Mouse (Mus musculus) ovary, postnatal 36 days (tissue): ENCODE results near the gene Mmp9.
A peak's percentile ranks its signal among the peaks of the same experiment; 100 is the strongest.

ENCODE experiments used
- DNase-seq: peaks from one replicate; pipeline ENCODE4 v3.0.0; 2022; ENCODE audit warnings: low spot score, mixed read lengths

The Mmp9 gene

DNA sequence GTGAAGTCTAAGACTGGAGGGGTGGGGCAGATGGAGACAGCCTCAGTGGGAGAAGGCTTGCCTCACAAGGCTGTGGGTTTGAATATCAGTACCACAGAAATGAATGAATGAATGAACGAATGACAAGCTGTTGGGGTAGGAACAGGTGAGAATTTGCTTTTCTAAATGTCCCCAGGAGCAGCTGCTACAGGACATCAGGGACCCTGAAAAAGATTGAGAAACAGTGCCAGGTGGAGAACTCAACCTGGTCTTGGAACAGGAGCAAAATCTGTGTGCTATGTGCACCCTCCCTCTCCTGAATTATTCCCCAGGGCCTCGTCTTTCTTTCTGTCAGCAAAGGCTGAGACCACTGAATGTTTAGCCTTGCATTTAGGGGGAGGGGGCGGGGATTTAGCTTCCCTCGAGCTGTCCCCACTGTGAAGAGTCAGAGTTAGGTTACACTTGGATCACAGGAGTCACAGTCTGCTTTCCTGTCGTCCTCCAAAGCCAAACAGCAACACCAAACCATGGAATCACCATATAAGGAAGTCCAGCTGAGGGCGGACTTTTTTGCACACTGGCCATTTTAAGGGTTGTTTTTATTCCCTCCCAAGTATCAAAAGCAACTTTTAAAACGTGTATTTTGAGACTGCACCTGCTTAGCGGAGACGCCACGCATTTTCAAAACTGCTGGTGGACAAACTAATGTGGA, at the start of gene Mmp9:
TSS of gene Mmp9 (plus strand) at position 641 of the 691 bp plus-strand sequence.
- DNase-seq: no peak

GRCm38 (mm10) chr2:164891056-164891834, 49.3 kb upstream of the Mmp9 start:
- no peak for DNase-seq

DNA sequence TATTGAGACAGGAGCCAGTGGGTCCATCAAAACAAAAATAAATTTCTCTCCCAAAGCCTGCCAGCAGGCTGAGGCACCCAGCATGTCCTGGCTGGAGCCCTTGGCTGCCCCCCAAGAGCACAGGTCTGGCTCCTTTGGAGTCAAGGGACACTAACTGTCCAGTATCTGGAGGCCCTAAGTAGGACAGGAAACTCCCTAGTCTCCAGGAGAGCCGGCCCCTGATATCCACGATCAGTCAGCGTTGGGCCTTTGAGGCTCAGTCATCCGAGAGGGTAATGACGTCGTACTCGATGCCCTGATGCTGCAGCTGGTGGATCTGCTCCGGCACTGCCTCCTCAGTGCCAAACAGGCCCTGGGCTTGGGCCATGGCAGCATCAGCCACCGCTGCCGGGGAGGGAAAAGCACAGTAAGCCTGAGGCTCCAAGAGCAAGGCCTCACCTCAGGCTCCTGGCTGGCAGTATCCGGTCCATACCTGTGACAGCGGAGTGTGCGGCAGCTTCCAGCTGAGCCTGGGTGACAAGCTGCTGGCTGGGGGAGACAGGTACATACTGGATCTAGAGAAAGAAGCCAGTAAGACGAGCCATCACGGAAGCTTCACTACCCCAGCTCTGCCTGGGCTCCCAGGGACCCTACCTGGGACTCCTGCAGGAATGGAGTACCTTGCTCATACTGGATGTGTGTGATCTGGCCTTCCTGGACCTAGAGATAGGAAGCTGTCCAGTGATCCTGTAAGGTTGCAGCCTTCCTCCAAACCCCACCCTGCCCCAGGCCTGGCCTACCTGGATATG, 48.5 kb upstream of the Mmp9 start:
- DNase-seq: no peak

DNA sequence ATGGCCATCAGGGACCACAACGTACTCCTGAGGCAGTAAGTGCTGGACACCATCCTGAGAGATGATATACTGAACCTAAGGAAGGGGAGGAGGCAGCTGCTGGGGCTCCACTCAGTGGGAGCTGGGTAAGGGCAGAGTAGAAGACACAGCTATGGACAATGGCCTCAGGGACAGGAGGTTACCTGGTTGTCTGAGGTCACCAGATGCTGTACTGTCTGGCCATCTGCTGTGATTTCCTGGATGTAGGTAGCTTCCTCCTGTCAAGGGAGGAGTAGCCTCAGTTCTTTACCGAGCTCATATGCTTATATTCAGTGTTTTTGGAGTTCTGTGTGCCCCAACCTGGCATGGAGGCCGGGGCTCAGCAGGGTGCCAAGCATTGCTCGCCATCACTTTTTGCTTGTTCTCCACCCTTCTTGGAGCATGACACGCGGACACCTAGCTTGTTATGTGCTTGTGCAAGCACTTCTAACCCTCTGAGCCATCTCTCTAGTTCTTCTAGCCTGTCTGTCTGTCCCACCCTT, 47.8 kb upstream of the Mmp9 start:
- no peak for DNase-seq

DNA sequence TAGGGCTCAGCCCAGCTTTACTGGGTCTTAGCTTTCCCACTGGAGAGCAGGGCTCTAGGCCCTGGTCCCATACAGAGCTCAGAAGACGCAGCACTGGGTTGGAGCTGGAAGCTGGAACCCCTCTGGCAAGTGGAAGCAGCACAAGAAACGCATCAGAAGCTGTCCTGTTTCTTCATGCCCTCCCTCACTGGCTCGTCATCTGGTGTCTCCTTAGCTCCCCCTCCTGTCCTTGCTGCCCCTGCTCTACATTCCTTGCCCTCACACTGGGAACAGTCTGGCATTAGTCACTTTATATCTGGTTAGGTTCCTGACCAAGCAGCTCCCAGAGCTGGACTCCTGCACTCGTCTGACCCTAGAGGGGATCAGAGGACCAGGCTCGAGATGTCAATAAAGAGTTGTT, 46.5 kb upstream of the Mmp9 start:
- no peak for DNase-seq

DNA sequence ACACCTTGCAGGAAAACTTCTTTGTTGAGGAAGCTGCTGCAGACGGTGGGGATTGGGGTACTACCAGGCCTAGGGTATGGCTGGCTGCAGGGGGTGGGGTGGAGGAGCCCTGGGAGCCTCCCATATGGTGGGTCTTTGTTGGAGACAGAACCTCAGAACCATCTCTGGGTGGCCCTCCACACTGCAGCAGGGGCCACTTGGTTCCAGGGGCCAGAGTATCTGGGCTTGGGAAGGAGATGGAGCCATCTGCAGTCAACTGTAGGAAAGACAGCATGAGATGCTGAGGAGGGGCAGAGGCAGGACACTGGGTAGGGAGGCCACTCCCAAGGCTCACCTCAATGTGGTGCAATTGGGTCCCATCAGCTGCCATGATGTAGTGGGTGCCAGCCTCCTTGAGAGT, 45.9 kb upstream of the Mmp9 start:
- no peak for DNase-seq

DNA sequence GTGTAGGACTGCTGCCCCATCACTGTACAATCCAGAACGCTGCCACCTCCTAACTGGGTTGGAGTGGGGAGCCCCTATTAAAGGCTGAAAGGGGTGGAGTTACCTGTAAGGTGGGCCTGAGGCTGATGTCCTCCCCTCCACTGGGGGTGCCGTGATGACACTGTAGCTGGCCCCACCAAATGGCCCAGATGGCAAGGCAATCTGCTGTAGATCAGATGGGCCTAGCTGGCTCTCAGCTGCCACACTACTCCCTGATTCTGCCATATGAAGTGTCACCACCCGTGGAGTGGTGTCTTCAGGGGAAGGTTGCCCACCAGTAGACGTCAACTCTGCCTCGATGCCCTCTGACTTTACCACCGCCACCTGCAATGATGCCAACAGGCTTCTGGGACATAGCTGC, 44.7 kb upstream of the Mmp9 start:
- no peak for DNase-seq

DNA sequence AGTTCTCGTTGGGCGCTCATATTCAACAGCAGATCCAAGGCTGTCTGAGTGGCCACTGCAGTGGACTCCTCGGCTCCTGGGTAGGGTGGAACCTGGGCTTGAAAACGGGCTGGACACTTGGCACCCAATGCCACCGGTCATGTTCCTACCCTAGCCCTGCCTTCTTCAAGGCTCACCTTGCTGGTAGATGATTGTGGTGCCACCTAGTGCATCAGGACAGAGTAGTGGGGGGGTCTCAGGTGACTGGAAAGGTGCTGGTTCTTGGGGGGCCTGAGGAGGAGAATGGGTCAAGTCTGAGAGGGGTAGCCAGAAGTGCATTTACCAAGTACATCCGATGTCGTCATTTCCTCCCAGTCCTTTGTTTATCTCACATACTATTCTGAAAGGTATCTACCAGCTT, 42.6 kb upstream of the Mmp9 start:
- no peak for DNase-seq

GRCm38 (mm10) chr2:164899034-164899433, 41.5 kb upstream of the Mmp9 start:
- no peak for DNase-seq

GRCm38 (mm10) chr2:164899723-164900459, 40.7 kb upstream of the Mmp9 start:
- no peak for DNase-seq

GRCm38 (mm10) chr2:164901380-164901779, 39.2 kb upstream of the Mmp9 start:
- DNase-seq: no peak

DNA sequence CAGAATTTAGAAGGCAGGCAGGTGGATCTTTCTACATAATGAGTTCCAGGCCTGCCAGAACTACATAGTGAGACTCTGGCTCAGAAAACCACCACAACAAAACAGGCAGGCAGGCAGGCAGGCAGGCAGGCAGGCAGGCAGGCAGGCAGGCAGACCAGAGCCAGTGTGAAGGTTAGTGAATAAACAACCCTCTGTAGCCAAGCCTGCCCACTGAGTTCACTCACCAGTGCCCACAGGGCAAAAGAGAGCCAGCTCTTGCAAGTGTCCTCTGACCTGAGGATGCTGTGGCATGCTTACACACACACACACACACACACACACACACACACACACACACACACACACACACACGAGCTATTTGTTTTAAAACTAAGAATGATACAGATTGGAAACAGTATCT, 37.1 kb upstream of the Mmp9 start:
- no peak for DNase-seq

GRCm38 (mm10) chr2:164906071-164906470, 34.5 kb upstream of the Mmp9 start:
- DNase-seq: no peak

DNA sequence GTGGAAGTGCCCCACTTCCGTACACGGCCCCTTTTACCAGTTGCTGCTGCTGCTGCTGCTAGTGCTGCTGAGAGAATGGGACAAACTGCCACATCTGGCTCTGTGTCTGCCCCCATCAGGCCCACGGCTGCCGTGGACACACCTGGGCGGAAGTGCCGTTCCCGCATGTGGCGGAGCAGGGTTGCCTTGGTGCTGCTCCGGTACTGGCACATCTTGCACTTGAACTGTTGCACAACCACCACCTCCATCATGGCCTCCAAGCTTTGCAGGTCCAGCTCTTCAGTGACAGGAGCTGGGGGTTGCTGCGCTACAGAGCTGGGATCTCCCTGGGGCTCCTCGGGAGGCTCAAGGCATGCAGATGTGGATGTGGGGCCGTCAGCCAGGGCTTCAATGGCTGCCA, 33.1 kb upstream of the Mmp9 start:
- no peak for DNase-seq

DNA sequence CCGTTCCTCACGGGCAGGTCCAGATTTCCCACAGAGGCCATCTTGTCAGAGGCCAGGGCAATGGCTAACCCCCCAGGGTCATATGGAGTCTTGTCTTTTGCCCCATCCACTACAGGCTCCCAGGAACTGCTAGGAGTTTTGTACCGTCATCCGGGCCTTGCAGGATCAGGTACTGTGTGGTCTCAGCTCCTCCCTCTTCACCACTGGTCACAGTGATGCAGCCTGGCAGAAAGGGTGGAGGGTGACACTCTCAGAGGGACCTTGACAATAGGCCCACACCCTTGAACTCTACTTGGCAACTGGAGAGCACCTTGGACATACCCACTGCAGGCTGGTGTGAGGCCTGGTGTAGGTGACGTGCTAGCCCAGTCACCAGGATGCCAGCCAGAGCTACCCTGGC, 32.6 kb upstream of the Mmp9 start:
- DNase-seq: no peak

- DNase-seq: no peak
Measured at GRCm38 (mm10) chr2:164909100-164909499, 31.5 kb upstream of the Mmp9 start.

GRCm38 (mm10) chr2:164909542-164909941, 31.0 kb upstream of the Mmp9 start:
- no peak for DNase-seq

DNA sequence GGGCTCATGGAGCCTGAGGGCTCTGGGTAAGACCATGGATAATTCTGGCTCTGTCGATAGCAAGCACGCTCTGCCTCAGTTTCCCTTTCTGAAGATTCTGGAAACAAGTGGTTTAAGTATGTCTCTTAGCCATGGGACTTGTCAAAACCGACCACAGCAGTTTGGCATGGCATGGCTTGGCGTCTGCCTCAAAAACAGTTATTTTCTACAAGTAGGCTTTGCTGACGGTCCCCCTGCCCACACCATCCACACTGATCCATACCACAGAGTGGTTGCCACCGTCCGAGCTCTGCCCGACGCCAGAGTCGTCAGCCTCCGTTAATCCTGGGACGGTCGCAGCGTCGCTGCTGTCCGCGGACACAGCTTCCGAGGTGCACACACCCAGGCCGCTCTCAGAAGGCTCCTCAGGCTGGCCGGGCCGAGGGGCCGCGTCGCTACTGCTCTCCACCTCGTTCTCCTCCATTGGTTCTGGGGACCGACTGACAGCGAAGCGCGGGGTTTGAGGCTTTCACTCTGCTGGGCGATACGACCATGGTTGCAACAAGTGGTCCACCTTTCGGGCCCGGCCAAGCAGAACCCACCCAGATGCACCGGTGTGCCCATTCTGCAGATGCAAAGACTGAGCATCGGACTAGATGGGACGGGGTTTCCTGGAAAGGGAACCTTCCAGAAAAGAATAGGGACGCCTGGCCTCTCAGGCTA, 30.1 kb upstream of the Mmp9 start:
- no peak for DNase-seq

- peak; percentile 94 for DNase-seq
Measured at GRCm38 (mm10) chr2:164911086-164912048, 29.2 kb upstream of the Mmp9 start, which contains the start of gene Zfp335. Gene Zfp335 (minus strand): TSS chr2:164911757.

GRCm38 (mm10) chr2:164912151-164912550, 28.4 kb upstream of the Mmp9 start:
- no peak for DNase-seq
